Mouse (Mus musculus) right cerebral cortex, postnatal 10 days (tissue): Measurements from ENCODE around the gene Gm4737.
"Not testable (repeated sequence)": the region's sequence is repeated elsewhere in the genome, so short reads cannot be mapped to it uniquely, and the experiment has no call there.

Experiments used
- DNase-seq, 2 experiments: peaks; one replicate each; pipeline ENCODE4 v3.0.0; 2021; ENCODE audit warnings: low spot score in 2 of 2

Gene Gm4737

GRCm38 (mm10) chr16:46154832-46155231 is at the start of gene Gm4737:
TSS of gene Gm4737 (minus strand) at chr16:46155077.
- DNase-seq, result not testable (repeated sequence)

- no peak for DNase-seq
Measured at GRCm38 (mm10) chr16:46195792-46196191, 40.9 kb upstream of the Gm4737 start.

GRCm38 (mm10) chr16:46183096-46183495 is 28.2 kb upstream of the Gm4737 start:
- no peak for DNase-seq

GRCm38 (mm10) chr16:46178121-46178801 is 23.4 kb upstream of the Gm4737 start:
- DNase-seq, result no peak

GRCm38 (mm10) chr16:46173039-46173438 is 18.2 kb upstream of the Gm4737 start:
- DNase-seq, result peak in 1 of 2 experiments; percentile 47

- DNase-seq, result no peak
Measured at GRCm38 (mm10) chr16:46166971-46167370, 12.1 kb upstream of the Gm4737 start.

- no peak for DNase-seq
Measured at GRCm38 (mm10) chr16:46165305-46165704, 10.4 kb upstream of the Gm4737 start.

- DNase-seq, result no peak
Measured at GRCm38 (mm10) chr16:46151141-46151540, 3.7 kb downstream of the Gm4737 start.

- DNase-seq, result peak; percentile 21 to 51
Measured at GRCm38 (mm10) chr16:46148661-46149341, 6.1 kb downstream of the Gm4737 start.

GRCm38 (mm10) chr16:46146962-46147361 is 7.9 kb downstream of the Gm4737 start:
- no peak for DNase-seq

- DNase-seq, result no peak
Measured at GRCm38 (mm10) chr16:46122238-46122637, 32.6 kb downstream of the Gm4737 start.

GRCm38 (mm10) chr16:46121420-46121819 is 33.5 kb downstream of the Gm4737 start:
- DNase-seq, result peak; percentile 75 to 80

GRCm38 (mm10) chr16:46120607-46121006 is 34.3 kb downstream of the Gm4737 start:
- DNase-seq, result no peak

- DNase-seq, result peak in 1 of 2 experiments; percentile 21
Measured at GRCm38 (mm10) chr16:46120020-46120419, 34.9 kb downstream of the Gm4737 start, which contains the start of gene Cd96. TSS of gene Cd96 (minus strand) at chr16:46120251.

- no peak for DNase-seq
Measured at GRCm38 (mm10) chr16:46117645-46118044, 37.2 kb downstream of the Gm4737 start.

- DNase-seq, result no peak
Measured at GRCm38 (mm10) chr16:46114727-46115126, 40.1 kb downstream of the Gm4737 start.

- peak; percentile 37 to 43 for DNase-seq
Measured at GRCm38 (mm10) chr16:46109536-46109935, 45.3 kb downstream of the Gm4737 start.

- no peak for DNase-seq
Measured at GRCm38 (mm10) chr16:46107431-46107830, 47.4 kb downstream of the Gm4737 start.

GRCm38 (mm10) chr16:46104491-46104890 is 50.4 kb downstream of the Gm4737 start:
- DNase-seq, result no peak
